Comparison of ENCODE assay signal across 8 mouse cellular contexts in the genomic region with DNA sequence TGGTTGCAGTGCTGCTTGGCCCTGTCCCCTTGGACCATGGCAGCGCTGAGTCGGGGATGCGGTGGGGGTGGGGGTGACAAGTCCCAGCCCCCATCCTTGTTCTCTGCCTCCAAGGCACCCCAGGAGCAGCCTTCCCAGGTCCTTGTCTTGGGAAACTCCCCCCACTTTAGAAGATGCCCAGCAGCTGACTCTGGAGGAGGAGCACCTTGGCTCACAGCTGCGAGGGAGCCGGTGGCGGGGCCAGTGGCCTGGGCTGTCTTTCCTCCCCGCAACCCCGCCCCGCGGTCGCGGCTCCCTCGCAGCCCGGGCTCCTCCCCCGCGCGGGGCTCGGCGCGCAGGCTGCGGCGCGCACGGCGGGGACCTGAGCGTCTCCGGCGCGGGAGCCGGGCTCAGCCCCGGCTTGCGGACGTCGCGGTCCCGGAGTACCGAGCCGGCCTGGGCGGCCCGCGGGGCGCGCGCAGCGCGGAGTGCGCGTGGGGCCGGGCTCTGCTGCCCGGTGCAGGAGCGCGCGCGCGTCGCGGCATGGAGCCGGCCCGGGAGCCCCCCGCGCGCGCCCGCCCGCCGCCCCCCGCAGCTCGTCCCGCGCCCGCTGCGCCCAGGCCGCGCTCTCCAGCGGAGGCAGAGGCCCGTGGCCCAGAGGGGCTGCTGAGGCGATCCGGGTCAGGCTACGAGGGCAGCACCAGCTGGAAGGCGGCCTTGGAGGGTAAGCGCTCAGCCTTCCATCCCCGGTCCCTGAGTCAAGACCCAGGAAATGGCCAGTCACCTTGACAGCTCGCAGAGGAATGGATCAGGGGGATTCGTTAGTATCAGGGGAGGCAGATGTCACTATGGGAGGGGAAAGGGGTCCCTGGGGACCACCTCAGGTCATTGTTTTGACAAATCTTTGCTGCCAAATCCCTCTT. TPM values are rescaled to one million over a fixed set of nuclear protein-coding genes. Genes with fewer than 3 reads are reported as not detected.
DNase-seq lines count a peak whose midpoint lies in the region; ATAC-seq and TF ChIP-seq lines count a peak whose summit lies in the region.

Clec2l (plus strand) TSS at position 356 of the 902 bp plus-strand sequence.

- no peak for TF ChIP-seq POLR2A in testis, adult 2 months (IDR thresholded peaks at IDR 0.05; ENCODE audit: control insufficient read depth, low read depth, low read length)

- H3K27ac ChIP-seq in testis, adult 2 months (ENCODE audit: control insufficient read depth, insufficient read depth, low read depth, low read length): no peak within 1 kb of the TSS
- H3K27ac ChIP-seq in heart, embryonic 16.5 days (ENCODE audit: low read length): no peak within 1 kb of the TSS

- peak within 1 kb of the TSS; percentile 68 for H3K4me2 ChIP-seq in heart, embryonic 16.5 days (ENCODE audit: low read depth, low read length)

- H3K27me3 ChIP-seq in testis, adult 2 months (ENCODE audit: control insufficient read depth, insufficient read depth, low read length): no peaks in the 10 kb centered on the region
- H3K27me3 ChIP-seq in heart, embryonic 16.5 days (ENCODE audit: control insufficient read depth, insufficient read depth, low read length): peaks cover 34% of the 10 kb centered on the region

- peak within 1 kb of the TSS; percentile 53 for H3K9ac ChIP-seq in heart, embryonic 16.5 days (ENCODE audit: low read length)

- H3K9me3 ChIP-seq in heart, embryonic 16.5 days (replicated peaks; ENCODE audit: control insufficient read depth, low read length): no peaks in the 10 kb centered on the region

- H3K4me3 ChIP-seq in testis, adult 2 months (ENCODE audit: control insufficient read depth, low read depth, low read length): peak within 1 kb of the TSS; percentile 73
- H3K4me3 ChIP-seq in heart, embryonic 16.5 days (ENCODE audit: low read length): peak within 1 kb of the TSS; percentile 62

- no peak for TF ChIP-seq CTCF in testis, adult 2 months (IDR thresholded peaks at IDR 0.05; ENCODE audit: control insufficient read depth, insufficient read depth, insufficient replicate concordance, low read depth, low read length)

- no peak for DNase-seq in testis, postnatal 14 days (ENCODE audit: low spot score)
- DNase-seq in layer of hippocampus, postnatal 14 days (ENCODE audit: low spot score in 2 of 2): peak; percentile 26 to 45
- DNase-seq in right cerebral cortex, postnatal 14 days: peak; percentile 58
- DNase-seq in urinary bladder, adult 18-20 months (ENCODE audit: low spot score in 2 of 2): no peak

- ATAC-seq in common myeloid progenitor, adult 5-6 weeks (replicated peaks; ENCODE audit: low read depth, poor library complexity, severe bottlenecking): peak; percentile 61
- peak; percentile 41; the same call in 1 of the 2 replicates for ATAC-seq in heart, embryonic 16.5 days (replicated peaks; ENCODE audit: extremely low read depth, insufficient read depth, low FRiP score)
- peak; percentile 46; the same call in 1 of the 2 replicates for ATAC-seq in megakaryocyte progenitor cell, adult 5-6 weeks (replicated peaks; ENCODE audit: poor library complexity)

- under 1% methylated on average over 73 of the region's 84 CpGs for WGBS in heart, embryonic 16.5 days

- no peaks in the 10 kb centered on the region for H3K36me3 ChIP-seq in testis, adult 2 months (ENCODE audit: control insufficient read depth, insufficient read depth, low read length)
- no peaks in the 10 kb centered on the region for H3K36me3 ChIP-seq in heart, embryonic 16.5 days (ENCODE audit: control insufficient read depth, insufficient read depth)

- H3K4me1 ChIP-seq in testis, adult 2 months (ENCODE audit: control insufficient read depth, insufficient read depth, low read length): peaks cover 7% of the 10 kb centered on the region
- H3K4me1 ChIP-seq in heart, embryonic 16.5 days (ENCODE audit: control insufficient read depth, insufficient read depth, low read length): no peaks in the 10 kb centered on the region

RNA-seq across cellular contexts. Expression of gene Clec2l, which starts in this region (rescaled TPM):
- 0.41 and 0.61 TPM in 2 replicates for polyA plus RNA-seq in testis, adult 2 months (2012; rRNA removed)
- not detected in 2 replicates for total RNA-seq in common myeloid progenitor, adult 5-6 weeks (2017)
- polyA plus RNA-seq in heart, embryonic 16.5 days (2015; fragmentation: Nextera tagmentation; extraction: Ambion mirVana): 0.71 and 0.87 TPM in 2 replicates
- 100 to 1,000 TPM; 112 to 115 TPM for total RNA-seq in layer of hippocampus, postnatal 14 days (2021)
- total RNA-seq in megakaryocyte progenitor cell, adult 5-6 weeks (2015): not detected in 2 replicates
- not detected in 2 replicates for total RNA-seq in megakaryocyte progenitor cell, adult 5-6 weeks (2017)

Comparison
In these comparisons a context has a peak if more than half of its experiments do, and no peak if none do; other contexts are left out.
1. RNA of gene Clec2l (total RNA-seq): 112 to 115 TPM in layer of hippocampus, postnatal 14 days; not detected in common myeloid progenitor, adult 5-6 weeks and not detected in megakaryocyte progenitor cell, adult 5-6 weeks; every median in the first group is over 100 times any median in the second.
2. Peak in ATAC-seq in common myeloid progenitor, adult 5-6 weeks; RNA of the gene not detected or under 1 TPM.
3. Peak in ATAC-seq, H3K4me3 ChIP-seq, H3K9ac ChIP-seq and H3K4me2 ChIP-seq in heart, embryonic 16.5 days; RNA of the gene not detected or under 1 TPM.
4. Peak in ATAC-seq in megakaryocyte progenitor cell, adult 5-6 weeks; RNA of the gene not detected or under 1 TPM.
5. DNase-seq: peak in layer of hippocampus, postnatal 14 days (2 of 2) and right cerebral cortex, postnatal 14 days (single experiment); none in testis, postnatal 14 days (single experiment) and urinary bladder, adult 18-20 months (0 of 2).
6. Peak in every context shown above with its lines, with median percentiles within 50 percentile points of each other: ATAC-seq.